In genomic region chr3:106482281-106483081, GRCm38 (mm10) we compare ENCODE assay signal across 8 mouse cellular contexts. TPM values are rescaled to one million over a fixed set of nuclear protein-coding genes. Genes with fewer than 3 reads are reported as not detected.
DNase-seq lines count a peak whose midpoint lies in the region; ATAC-seq and TF ChIP-seq lines count a peak whose summit lies in the region.

Gene Dennd2d, plus strand, starts transcription at chr3:106482405.

- no peaks in the 10 kb centered on the region for H3K9me3 ChIP-seq in erythroblast, embryonic 14.5 days (ENCODE audit: control insufficient read depth, low read length)
- H3K9me3 ChIP-seq in heart, embryonic 15.5 days (replicated peaks) = no peaks in the 10 kb centered on the region
- no peaks in the 10 kb centered on the region for H3K9me3 ChIP-seq in megakaryocyte, embryonic 14.5 days

- H3K4me3 ChIP-seq in erythroblast, embryonic 14.5 days (replicated peaks) = peak within 1 kb of the TSS; percentile 68
- peak within 1 kb of the TSS; percentile 86 for H3K4me3 ChIP-seq in bone marrow macrophage, adult 2 months (ENCODE audit: insufficient read depth, low read length)
- H3K4me3 ChIP-seq in heart, embryonic 15.5 days = peak within 1 kb of the TSS; percentile 65
- H3K4me3 ChIP-seq in megakaryocyte, embryonic 14.5 days (replicated peaks) = peak within 1 kb of the TSS; percentile 98

- DNase-seq in kidney, postnatal 25 days = peak; percentile 67 to 81
- peak; percentile 51 to 69 for DNase-seq in spleen, postnatal 14 days (ENCODE audit: low spot score in 2 of 2)
- no peak for DNase-seq in right cerebral cortex, adult 18-20 months

- TF ChIP-seq CTCF in bone marrow macrophage, adult 2 months (IDR thresholded peaks at IDR 0.05; ENCODE audit: low read depth, low read length) = no peak

- H3K27me3 ChIP-seq in erythroblast, embryonic 14.5 days (ENCODE audit: control insufficient read depth) = peaks cover 21% of the 10 kb centered on the region
- H3K27me3 ChIP-seq in heart, embryonic 15.5 days = no peaks in the 10 kb centered on the region; the same call in 1 of the 2 replicates
- no peaks in the 10 kb centered on the region for H3K27me3 ChIP-seq in megakaryocyte, embryonic 14.5 days (replicated peaks)

- WGBS in heart, embryonic 15.5 days = 2% methylated on average over 43 of the region's 44 CpGs

- H3K9ac ChIP-seq in heart, embryonic 15.5 days = peak within 1 kb of the TSS; percentile 52

- H3K4me2 ChIP-seq in heart, embryonic 15.5 days = peak within 1 kb of the TSS; percentile 85

- H3K27ac ChIP-seq in bone marrow macrophage, adult 2 months (ENCODE audit: insufficient read depth, low read depth, low read length) = peak within 1 kb of the TSS; percentile 7
- H3K27ac ChIP-seq in heart, embryonic 15.5 days = no peak within 1 kb of the TSS; the same call in 1 of the 2 replicates

- H3K4me1 ChIP-seq in erythroblast, embryonic 14.5 days (ENCODE audit: control insufficient read depth) = peaks cover 16% of the 10 kb centered on the region
- peaks cover 35% of the 10 kb centered on the region for H3K4me1 ChIP-seq in bone marrow macrophage, adult 2 months (ENCODE audit: control insufficient read depth, insufficient read depth, low read length)
- peaks cover 8% of the 10 kb centered on the region for H3K4me1 ChIP-seq in heart, embryonic 15.5 days (replicated peaks)
- H3K4me1 ChIP-seq in megakaryocyte, embryonic 14.5 days = peaks cover 66% of the 10 kb centered on the region

- no peak for TF ChIP-seq POLR2A in bone marrow macrophage, adult 2 months (IDR thresholded peaks at IDR 0.05; ENCODE audit: borderline replicate concordance, low read depth, low read length)

- no peaks in the 10 kb centered on the region for H3K36me3 ChIP-seq in erythroblast, embryonic 14.5 days (ENCODE audit: control insufficient read depth)
- no peaks in the 10 kb centered on the region for H3K36me3 ChIP-seq in heart, embryonic 15.5 days
- peaks cover 54% of the 10 kb centered on the region for H3K36me3 ChIP-seq in megakaryocyte, embryonic 14.5 days (replicated peaks; ENCODE audit: low read length)

- no peak for ATAC-seq in erythroblast, adult 5-6 weeks (replicated peaks; ENCODE audit: low FRiP score, poor library complexity, severe bottlenecking)
- peak; percentile 70 for ATAC-seq in heart, embryonic 15.5 days (replicated peaks; ENCODE audit: insufficient number of reproducible peaks, insufficient read depth, low FRiP score, low read depth)

RNA-seq across cellular contexts. Expression of gene Dennd2d, which starts in this region (rescaled TPM):
- 0.03 TPM in 1 of 2 replicates, not detected in the other for polyA plus RNA-seq in erythroblast, embryonic 14.5 days (2012)
- 4.4 and 5.0 TPM in 2 replicates for total RNA-seq in erythroblast, adult 5-6 weeks (2015; ENCODE audit: low replicate concordance)
- total RNA-seq in erythroblast, adult 5-6 weeks (2017; ENCODE audit: low replicate concordance) = 6.4 and 10.3 TPM in 2 replicates
- 4.1 and 4.2 TPM in 2 replicates for polyA plus RNA-seq in bone marrow macrophage, adult 2 months (2012; ENCODE audit: insufficient read depth, insufficient read length, missing spikeins)
- 1.4 and 6.7 TPM in 2 replicates for polyA plus RNA-seq in heart, embryonic 15.5 days (2015; fragmentation: Nextera tagmentation; extraction: Ambion mirVana)
- polyA plus RNA-seq in megakaryocyte, embryonic 14.5 days (2012; ENCODE audit: insufficient read depth, low replicate concordance) = 13.9 TPM in 1 of 2 replicates, not detected in the other
